Mouse (Mus musculus) stomach, embryonic 15.5 days (tissue): ENCODE results near the gene Polr3h. TPM values are rescaled to one million over a fixed set of nuclear protein-coding genes. Genes with fewer than 3 reads are reported as not detected.

ENCODE experiments used
- ATAC-seq: fragments of 200-750 bp; cut with Nextera tagmentation; 2 replicates; pipeline ENCODE4 v1.8.0; 2017; ENCODE audit warnings: low read depth, moderate number of reproducible peaks, moderate TSS enrichment; ENCODE audit not compliant: insufficient read depth, low FRiP score
- H3K27ac ChIP-seq: fragments of 300-500 bp; sonication (generic); 2 replicates; pipeline ENCODE4 v1.5.1; 2015; ENCODE audit warnings: mild to moderate bottlenecking, inconsistent platforms
- H3K27me3 ChIP-seq: fragments of 300-500 bp; sonication (generic); replicated peaks from 2 replicates; pipeline ENCODE4 v1.6.1; 2015; ENCODE audit warnings: inconsistent platforms
- H3K36me3 ChIP-seq: fragments of 300-500 bp; sonication (generic); 2 replicates; pipeline ENCODE4 v1.6.1; 2015; ENCODE audit warnings: inconsistent platforms
- H3K4me1 ChIP-seq: fragments of 300-500 bp; sonication (generic); 2 replicates; pipeline ENCODE4 v1.6.1; 2015; ENCODE audit warnings: inconsistent platforms
- H3K4me2 ChIP-seq: fragments of 300-500 bp; sonication (generic); 2 replicates; pipeline ENCODE4 v1.6.1; 2015; ENCODE audit warnings: mild to moderate bottlenecking, inconsistent platforms
- H3K4me3 ChIP-seq: fragments of 300-500 bp; sonication (generic); replicated peaks from 2 replicates; pipeline ENCODE4 v1.5.1; 2015; ENCODE audit warnings: inconsistent platforms
- H3K9ac ChIP-seq: fragments of 300-500 bp; sonication (generic); 2 replicates; pipeline ENCODE4 v1.6.1; 2015; ENCODE audit warnings: inconsistent platforms
- H3K9me3 ChIP-seq: fragments of 300-500 bp; sonication (generic); 2 replicates; pipeline ENCODE4 v1.6.1; 2016; ENCODE audit warnings: inconsistent platforms
- WGBS: fragments of 180-500 bp; shearing (Covaris S2); methylation state at CpG from one replicate; pipeline ENCODE4 v1.1.7; 2015; 5-methylcytosine and 5-hydroxymethylcytosine counted together
- polyA plus RNA-seq: library from polyadenylated mRNA; unstranded; fragments of >200 nt; fragmentation: Nextera tagmentation; extraction: Ambion mirVana; gene quantifications from 2 replicates; pipeline ENCODE4 v1.2.1, GENCODE M21; 2015

Polr3h gene
- polyA plus RNA-seq, 1 experiment from 2014 or later = 58.1 TPM

DNA sequence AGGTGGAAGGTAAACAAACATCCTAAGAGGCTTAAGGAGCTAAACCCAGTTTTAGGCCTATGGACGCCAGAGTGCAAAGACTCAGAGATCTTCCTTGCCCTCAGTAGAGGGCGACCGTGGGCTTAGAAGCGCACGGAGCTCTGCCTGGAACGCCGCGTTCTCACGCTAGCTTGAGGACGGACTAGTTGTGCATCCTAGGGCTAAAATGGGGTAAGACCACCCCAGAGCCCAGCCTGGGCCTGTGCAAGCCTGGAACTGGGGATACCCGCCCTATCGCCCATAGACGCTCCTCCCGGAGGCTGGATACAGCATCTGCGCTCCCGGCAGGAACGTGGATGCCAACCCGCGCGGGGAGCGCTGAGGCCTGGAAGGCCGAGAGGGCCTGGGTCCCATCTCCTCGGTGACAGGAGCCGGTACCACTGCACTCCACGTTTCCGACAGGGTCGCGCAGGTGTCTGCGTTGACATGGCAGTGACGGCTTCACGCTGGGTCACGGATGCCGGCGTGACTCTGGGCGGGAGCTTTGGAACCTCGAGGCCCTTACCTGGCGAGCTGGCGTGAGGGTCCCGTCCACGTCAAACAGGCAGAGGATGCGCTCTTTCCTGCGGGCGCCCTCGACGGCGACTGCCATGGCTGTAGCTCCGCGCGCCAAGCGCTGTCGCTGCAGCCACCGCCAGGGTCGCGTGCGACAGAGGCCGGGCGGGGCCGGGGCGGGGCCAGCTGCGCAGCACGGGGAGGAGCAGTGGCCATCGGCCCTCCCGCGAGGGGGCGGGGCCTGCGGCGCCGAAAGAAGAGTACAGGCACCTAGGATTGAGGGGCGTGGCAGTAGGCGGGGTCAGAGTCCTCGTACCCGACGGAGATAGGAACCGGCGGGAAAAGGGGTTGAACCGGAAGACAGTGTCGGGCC lies 34.4 kb upstream of the Polr3h start, which contains the start of gene Pmm1:
Gene Pmm1, minus strand, starts transcription at position 760 of the 907 bp plus-strand sequence.
- H3K27ac ChIP-seq = peak within 1 kb of the TSS; percentile 85
- peak within 1 kb of the TSS; percentile 100 for H3K4me2 ChIP-seq
- peaks cover 3% of the 10 kb centered on the region; the same call in 1 of the 2 replicates for H3K36me3 ChIP-seq
- H3K9me3 ChIP-seq = no peaks in the 10 kb centered on the region
- H3K4me3 ChIP-seq = peak within 1 kb of the TSS; percentile 79
- H3K4me1 ChIP-seq = peaks cover 5% of the 10 kb centered on the region
- under 1% methylated on average over 77 of the region's 77 CpGs for WGBS
- ATAC-seq = peak; percentile 97
- peak within 1 kb of the TSS; percentile 68 for H3K9ac ChIP-seq
- H3K27me3 ChIP-seq = no peaks in the 10 kb centered on the region

DNA sequence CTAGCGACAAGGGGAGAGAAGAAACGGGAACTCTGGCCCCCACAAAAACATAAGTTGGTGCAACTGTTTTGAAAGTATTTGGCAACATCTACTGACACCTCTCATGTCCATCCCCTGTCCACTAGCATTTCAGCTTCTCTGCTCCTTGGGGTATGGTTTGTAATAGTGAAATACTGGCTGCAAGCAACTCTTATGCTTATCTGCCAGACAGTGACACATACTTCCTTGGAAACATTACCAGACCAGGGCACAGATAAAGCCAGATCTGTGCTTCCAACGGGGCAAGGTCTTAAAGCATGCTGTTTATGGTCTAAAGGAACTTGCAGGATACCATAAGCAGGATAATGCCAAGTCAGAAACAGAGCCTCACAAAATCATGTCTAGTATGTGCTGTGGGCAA lies 32.9 kb upstream of the Polr3h start:
- Histone ChIP-seq H3K4me1 (peaks cover 5% of the 10 kb centered on the region), H3K27me3 (no peaks in the 10 kb centered on the region), H3K4me2 (no peak overlapping the region), H3K9me3 (no peaks in the 10 kb centered on the region), H3K9ac (no peak overlapping the region), H3K36me3 (peaks cover 7% of the 10 kb centered on the region; the same call in 1 of the 2 replicates), H3K27ac (no peak overlapping the region), H3K4me3 (no peak overlapping the region)
- ATAC-seq = no peak
- WGBS = 85% methylated on average over 3 of the region's 3 CpGs

DNA sequence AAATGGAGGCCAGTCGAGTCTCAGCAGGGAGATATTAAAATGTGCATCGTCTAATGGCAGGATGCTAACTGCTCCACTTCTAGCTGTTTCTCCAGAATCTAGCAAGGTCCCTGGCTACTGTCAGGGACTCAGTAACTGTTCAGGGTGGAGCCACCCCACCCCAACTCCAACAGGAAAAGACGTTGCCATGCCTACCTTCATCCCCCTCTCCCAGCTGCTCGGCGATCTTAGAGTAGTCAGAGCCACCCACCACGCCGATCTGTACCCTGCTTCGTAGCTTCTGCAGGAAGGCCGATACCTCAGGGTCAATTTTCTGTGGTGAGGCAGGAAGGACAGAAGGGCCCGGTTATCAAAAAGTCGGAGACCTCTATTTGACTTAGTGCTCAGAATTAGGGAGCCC lies 31.6 kb upstream of the Polr3h start:
- no peak for ATAC-seq
- 79% methylated on average over 11 of the region's 11 CpGs for WGBS
- no peak overlapping the region for H3K27ac ChIP-seq
- H3K9me3 ChIP-seq = no peaks in the 10 kb centered on the region
- peaks cover 7% of the 10 kb centered on the region; the same call in 1 of the 2 replicates for H3K36me3 ChIP-seq
- H3K9ac ChIP-seq = no peak overlapping the region
- no peak overlapping the region for H3K4me2 ChIP-seq
- H3K4me1 ChIP-seq = peaks cover 5% of the 10 kb centered on the region
- H3K4me3 ChIP-seq = no peak overlapping the region
- no peaks in the 10 kb centered on the region for H3K27me3 ChIP-seq

GRCm38 (mm10) chr15:81956457-81956856 lies 30.4 kb upstream of the Polr3h start:
- Histone ChIP-seq H3K9ac (no peak overlapping the region), H3K27me3 (no peaks in the 10 kb centered on the region), H3K4me1 (peaks cover 5% of the 10 kb centered on the region), H3K4me2 (no peak overlapping the region), H3K4me3 (no peak overlapping the region), H3K36me3 (peaks cover 7% of the 10 kb centered on the region; the same call in 1 of the 2 replicates), H3K9me3 (no peaks in the 10 kb centered on the region), H3K27ac (no peak overlapping the region)
- WGBS = 55% methylated on average over 8 of the region's 8 CpGs
- ATAC-seq = no peak

DNA sequence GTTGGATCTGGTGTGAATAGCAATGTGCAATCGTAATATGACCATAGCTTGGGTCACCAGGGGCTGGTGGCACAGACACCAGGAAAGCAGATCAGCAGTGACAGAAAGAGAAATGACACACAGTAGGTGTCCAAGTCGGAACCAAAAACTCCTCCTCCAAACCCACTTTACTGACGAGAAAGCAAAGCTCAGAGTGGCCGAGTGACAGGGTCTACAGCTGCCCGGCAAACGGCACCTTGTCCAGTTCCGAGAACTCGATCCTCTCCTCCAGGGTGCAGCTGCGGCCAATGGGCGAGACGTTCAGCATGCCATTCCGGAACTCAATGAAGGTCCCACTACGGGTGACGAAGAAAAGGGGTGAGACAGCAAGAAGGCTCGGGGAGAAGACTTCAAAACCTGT lies 29.4 kb upstream of the Polr3h start:
- Histone ChIP-seq H3K4me3 (no peak overlapping the region), H3K9ac (no peak overlapping the region), H3K27me3 (no peaks in the 10 kb centered on the region), H3K36me3 (peaks cover 7% of the 10 kb centered on the region; the same call in 1 of the 2 replicates), H3K4me1 (peaks cover 3% of the 10 kb centered on the region), H3K27ac (no peak overlapping the region), H3K4me2 (no peak overlapping the region), H3K9me3 (no peaks in the 10 kb centered on the region)
- 93% methylated on average over 15 of the region's 15 CpGs for WGBS
- no peak for ATAC-seq

DNA sequence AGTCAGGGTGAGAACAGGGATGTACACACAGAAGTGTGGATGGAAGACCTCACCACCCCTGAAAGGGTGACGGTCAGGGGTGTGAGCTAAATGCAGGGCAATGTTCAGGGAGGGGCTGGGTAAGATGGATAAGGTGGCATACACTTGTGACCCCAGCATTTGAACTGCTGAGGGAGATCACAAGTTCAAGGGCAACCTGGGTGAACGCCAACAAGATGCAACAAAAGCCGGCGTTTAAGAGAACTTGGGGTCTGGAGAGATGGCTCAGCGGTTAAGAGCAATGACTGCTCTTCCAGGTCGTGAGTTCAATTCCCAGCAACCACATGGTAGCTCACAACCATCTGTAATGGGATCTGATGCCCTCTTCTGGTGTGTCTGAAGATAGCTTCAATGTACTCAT lies 28.7 kb upstream of the Polr3h start:
- H3K4me1 ChIP-seq = no peaks in the 10 kb centered on the region
- H3K4me2 ChIP-seq = no peak overlapping the region
- no peak overlapping the region for H3K4me3 ChIP-seq
- H3K9ac ChIP-seq = no peak overlapping the region
- ATAC-seq = no peak
- H3K9me3 ChIP-seq = no peaks in the 10 kb centered on the region
- H3K36me3 ChIP-seq = peaks cover 7% of the 10 kb centered on the region; the same call in 1 of the 2 replicates
- WGBS = 91% methylated on average over 6 of the region's 6 CpGs
- H3K27me3 ChIP-seq = no peaks in the 10 kb centered on the region
- no peak overlapping the region for H3K27ac ChIP-seq

- H3K4me2 ChIP-seq = no peak overlapping the region
- no peak for ATAC-seq
- H3K4me1 ChIP-seq = no peaks in the 10 kb centered on the region
- no peaks in the 10 kb centered on the region for H3K27me3 ChIP-seq
- H3K4me3 ChIP-seq = no peak overlapping the region
- no peak overlapping the region for H3K27ac ChIP-seq
- H3K9ac ChIP-seq = no peak overlapping the region
- 95% methylated on average over 9 of the region's 9 CpGs for WGBS
- H3K9me3 ChIP-seq = no peaks in the 10 kb centered on the region
- peaks cover 7% of the 10 kb centered on the region; the same call in 1 of the 2 replicates for H3K36me3 ChIP-seq
These were observed 28.1 kb upstream of the Polr3h start for GRCm38 (mm10) chr15:81954151-81954583.

DNA sequence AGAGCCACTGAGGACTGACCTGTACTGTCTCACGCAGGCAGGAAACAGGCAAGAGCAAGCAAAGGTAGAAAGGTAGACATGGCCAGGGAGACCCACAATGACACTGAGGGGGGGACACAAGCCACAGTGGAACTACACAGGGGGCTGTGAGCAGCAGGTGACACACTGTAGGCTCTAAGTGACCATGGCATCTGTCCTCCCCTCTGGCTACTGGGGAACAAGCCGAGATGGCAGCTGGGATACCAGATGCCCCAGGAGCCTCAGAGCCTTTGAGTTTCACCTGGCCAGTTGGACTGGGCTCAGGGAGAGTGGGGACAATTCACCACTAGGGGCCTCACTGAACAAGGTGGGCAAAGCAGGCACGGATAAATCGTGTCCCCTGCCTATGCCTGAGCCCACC lies 26.3 kb upstream of the Polr3h start:
- H3K9me3 ChIP-seq = no peaks in the 10 kb centered on the region
- no peaks in the 10 kb centered on the region for H3K27me3 ChIP-seq
- peaks cover 7% of the 10 kb centered on the region; the same call in 1 of the 2 replicates for H3K36me3 ChIP-seq
- no peak overlapping the region for H3K4me2 ChIP-seq
- 76% methylated on average over 4 of the region's 4 CpGs for WGBS
- no peak overlapping the region for H3K4me3 ChIP-seq
- H3K4me1 ChIP-seq = no peaks in the 10 kb centered on the region
- no peak overlapping the region for H3K27ac ChIP-seq
- no peak overlapping the region for H3K9ac ChIP-seq
- no peak for ATAC-seq

DNA sequence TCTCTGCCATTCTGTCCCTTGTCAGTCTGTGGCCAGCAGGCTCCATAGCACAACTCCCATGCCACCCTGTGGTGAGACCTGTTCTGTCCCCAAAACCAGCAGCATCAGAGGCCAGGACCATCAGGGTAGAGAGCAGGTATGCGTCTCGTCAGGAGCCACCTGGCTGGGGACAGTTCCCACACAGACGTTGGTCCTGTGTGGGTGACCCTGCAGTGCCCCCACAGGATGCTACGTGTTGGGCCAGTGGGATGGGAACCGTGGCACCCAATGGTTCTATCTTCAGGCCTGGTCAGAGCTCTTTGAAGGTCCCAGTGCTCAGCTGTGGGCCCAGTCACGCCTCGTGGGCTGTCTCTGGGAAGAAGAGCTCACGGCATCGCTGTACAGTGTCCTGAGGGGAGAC lies 25.1 kb upstream of the Polr3h start:
- Histone ChIP-seq H3K36me3 (peaks cover 11% of the 10 kb centered on the region; the same call in 1 of the 2 replicates), H3K4me2 (no peak overlapping the region), H3K27ac (no peak overlapping the region), H3K27me3 (no peaks in the 10 kb centered on the region), H3K9ac (no peak overlapping the region), H3K4me3 (no peak overlapping the region), H3K9me3 (no peaks in the 10 kb centered on the region), H3K4me1 (no peaks in the 10 kb centered on the region)
- ATAC-seq = no peak
- 87% methylated on average over 9 of the region's 9 CpGs for WGBS

- no peaks in the 10 kb centered on the region for H3K27me3 ChIP-seq
- no peak overlapping the region for H3K4me3 ChIP-seq
- no peak overlapping the region for H3K27ac ChIP-seq
- H3K9ac ChIP-seq = no peak overlapping the region
- H3K4me2 ChIP-seq = no peak overlapping the region
- 67% methylated on average over 5 of the region's 5 CpGs for WGBS
- H3K4me1 ChIP-seq = no peaks in the 10 kb centered on the region
- no peak for ATAC-seq
- H3K9me3 ChIP-seq = no peaks in the 10 kb centered on the region
- H3K36me3 ChIP-seq = peaks cover 11% of the 10 kb centered on the region; the same call in 1 of the 2 replicates
These were observed 24.7 kb upstream of the Polr3h start for GRCm38 (mm10) chr15:81950716-81951115.

DNA sequence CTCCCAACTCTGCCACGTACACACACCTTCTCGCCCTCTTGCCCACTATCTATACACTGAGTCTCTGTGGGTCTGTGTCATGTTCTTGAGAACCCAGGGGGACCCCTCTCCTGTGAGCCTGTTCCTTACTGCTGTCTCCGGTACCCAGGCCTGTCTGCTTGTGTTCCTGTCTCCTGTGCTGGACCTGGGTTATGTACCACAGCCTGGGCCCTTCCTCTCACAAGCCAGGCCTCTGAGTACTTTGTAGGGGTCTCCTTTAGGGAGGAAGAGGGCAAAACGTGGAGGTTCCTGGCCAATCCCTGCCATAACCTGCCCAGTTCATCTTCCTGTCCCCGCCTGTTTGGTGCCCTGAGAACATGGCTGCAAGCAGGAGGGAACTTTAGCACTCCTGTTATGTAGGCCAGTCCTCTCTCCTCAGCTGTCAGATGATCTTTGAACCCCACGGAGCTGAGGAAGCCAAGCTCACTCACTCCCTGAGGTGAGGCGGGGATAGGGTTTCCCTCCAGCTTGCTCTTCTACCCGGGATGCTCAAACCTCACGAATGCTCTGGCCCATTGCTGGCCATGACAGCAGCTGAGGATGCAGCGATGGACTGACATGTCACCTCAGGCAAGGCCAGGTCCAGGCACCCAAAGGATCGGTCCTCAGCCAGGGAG lies 23.6 kb upstream of the Polr3h start:
- no peak overlapping the region for H3K27ac ChIP-seq
- H3K36me3 ChIP-seq = 0 out of 2 replicates have a peak, but pooled peaks cover 4% of the 10 kb centered on the region
- H3K4me3 ChIP-seq = no peak overlapping the region
- H3K9me3 ChIP-seq = no peaks in the 10 kb centered on the region
- no peak overlapping the region for H3K4me2 ChIP-seq
- 68% methylated on average over 11 of the region's 11 CpGs for WGBS
- ATAC-seq = no peak
- no peak overlapping the region for H3K9ac ChIP-seq
- H3K27me3 ChIP-seq = no peaks in the 10 kb centered on the region
- H3K4me1 ChIP-seq = no peaks in the 10 kb centered on the region

GRCm38 (mm10) chr15:81949076-81949475 lies 23.0 kb upstream of the Polr3h start:
- Histone ChIP-seq H3K4me1 (no peaks in the 10 kb centered on the region), H3K4me2 (no peak overlapping the region), H3K4me3 (no peak overlapping the region), H3K9me3 (no peaks in the 10 kb centered on the region), H3K36me3 (0 out of 2 replicates have a peak, but pooled peaks cover 4% of the 10 kb centered on the region), H3K27ac (no peak overlapping the region), H3K9ac (no peak overlapping the region), H3K27me3 (no peaks in the 10 kb centered on the region)
- no peak for ATAC-seq
- WGBS = 76% methylated on average over 10 of the region's 10 CpGs
